Mouse (Mus musculus) limb, embryonic 11.5 days (tissue): ENCODE measurements around the gene Pde7b. TPM values are rescaled to one million over a fixed set of nuclear protein-coding genes. Genes with fewer than 3 reads are reported as not detected.
A peak's percentile ranks its signal among the peaks of the same experiment; 100 is the strongest.

Source experiments
- ATAC-seq: fragments of 200-750 bp; cut with Nextera tagmentation; 2 replicates; pipeline ENCODE4 v1.8.0; 2017; ENCODE audit warnings: low read depth; ENCODE audit not compliant: insufficient number of reproducible peaks, low FRiP score, low TSS enrichment
- DNase-seq: peaks from one replicate; pipeline ENCODE4 v3.0.0-alpha.2; 2015; ENCODE audit warnings: low spot score
- H3K27ac ChIP-seq: fragments of 300-500 bp; sonication (generic); replicated peaks from 2 replicates; pipeline ENCODE4 v1.5.1; 2014; ENCODE audit warnings: low read depth, mild to moderate bottlenecking, low read length
- H3K27me3 ChIP-seq: fragments of 300-500 bp; sonication (generic); 2 replicates; pipeline ENCODE4 v1.6.1; 2014; ENCODE audit warnings: mild to moderate bottlenecking, low read length, mixed read lengths; ENCODE audit not compliant: control insufficient read depth, insufficient read depth
- H3K36me3 ChIP-seq: fragments of 300-500 bp; sonication (generic); 2 replicates; pipeline ENCODE4 v1.6.1; 2014; ENCODE audit warnings: mild to moderate bottlenecking, low read length, moderate library complexity, mixed read lengths; ENCODE audit not compliant: control insufficient read depth, insufficient read depth
- H3K4me1 ChIP-seq: fragments of 300-500 bp; sonication (generic); 2 replicates; pipeline ENCODE4 v1.6.1; 2014; ENCODE audit warnings: low read length, mixed read lengths; ENCODE audit not compliant: control insufficient read depth, insufficient read depth
- H3K4me2 ChIP-seq: fragments of 300-500 bp; sonication (generic); 2 replicates; pipeline ENCODE4 v1.6.1; 2014; ENCODE audit warnings: low read depth, mild to moderate bottlenecking, moderate library complexity; ENCODE audit not compliant: severe bottlenecking
- H3K4me3 ChIP-seq: fragments of 300-500 bp; sonication (generic); 2 replicates; pipeline ENCODE4 v1.5.1; 2014; ENCODE audit warnings: low read depth, low read length
- H3K9ac ChIP-seq: fragments of 300-500 bp; sonication (generic); 2 replicates; pipeline ENCODE4 v1.6.1; 2014; ENCODE audit warnings: mild to moderate bottlenecking, low read length
- H3K9me3 ChIP-seq: fragments of 300-500 bp; sonication (generic); 2 replicates; pipeline ENCODE4 v1.6.1; 2016; ENCODE audit warnings: low read length; ENCODE audit not compliant: control insufficient read depth
- whole genome bisulfite sequencing: fragments of 180-500 bp; shearing (Covaris S2); extraction: QIAGEN DNeasy Blood & Tissue Kit; methylation state at CpG from one replicate; pipeline ENCODE4 v1.1.7; 2014; 5-methylcytosine and 5-hydroxymethylcytosine counted together
- polyA plus RNA-seq: library from polyadenylated mRNA; unstranded; fragments of >200 nt; fragmentation: Nextera tagmentation; extraction: Ambion mirVana; gene quantifications from 2 replicates; pipeline ENCODE4 v1.2.1, GENCODE M21; 2014

Pde7b gene
- polyA plus RNA-seq, 1 experiment from 2014 or later = 2.3 TPM

GRCm38 (mm10) chr10:20700633-20701032 is 24.2 kb downstream of the Pde7b start:
- 58% methylated on average over 7 of the region's 7 CpGs for WGBS
- Histone ChIP-seq H3K4me1 (peaks cover 4% of the 10 kb centered on the region; the same call in 1 of the 2 replicates), H3K4me3 (no peak overlapping the region), H3K27me3 (no peaks in the 10 kb centered on the region), H3K9ac (no peak overlapping the region), H3K27ac (no peak overlapping the region), H3K4me2 (no peak overlapping the region), H3K9me3 (no peaks in the 10 kb centered on the region), H3K36me3 (no peaks in the 10 kb centered on the region)
- 0 out of 2 replicates have a peak, but pooled peaks have one; percentile 39 for ATAC-seq
- DNase-seq = peak; percentile 39

DNA sequence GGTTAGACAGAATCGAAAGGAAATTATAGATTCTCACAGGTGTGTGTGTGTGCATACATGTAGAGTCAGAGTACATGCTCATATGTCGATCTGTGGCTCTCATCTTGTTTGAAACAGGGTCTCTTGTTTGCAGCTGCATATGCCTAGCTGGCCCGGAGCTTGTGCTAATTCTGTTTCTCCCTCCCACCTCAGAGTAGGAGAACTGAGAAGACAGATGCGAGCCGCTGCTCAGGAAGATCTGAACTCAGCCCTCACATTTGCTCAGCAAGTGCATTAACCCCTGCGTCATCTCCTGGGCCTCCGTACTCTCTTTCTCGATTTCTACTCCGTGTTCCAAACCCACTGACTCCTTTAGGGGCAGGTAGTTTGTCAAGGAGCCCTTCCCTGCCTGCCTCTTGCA is 25.0 kb downstream of the Pde7b start:
- ATAC-seq (no peak), DNase-seq (no peak)
- H3K9me3 ChIP-seq = no peaks in the 10 kb centered on the region
- no peaks in the 10 kb centered on the region for H3K27me3 ChIP-seq
- H3K27ac ChIP-seq = no peak overlapping the region
- no peak overlapping the region for H3K4me3 ChIP-seq
- no peak overlapping the region for H3K9ac ChIP-seq
- no peak overlapping the region for H3K4me2 ChIP-seq
- no peaks in the 10 kb centered on the region for H3K36me3 ChIP-seq
- H3K4me1 ChIP-seq = peaks cover 4% of the 10 kb centered on the region; the same call in 1 of the 2 replicates
- WGBS = 91% methylated on average over 9 of the region's 9 CpGs

DNA sequence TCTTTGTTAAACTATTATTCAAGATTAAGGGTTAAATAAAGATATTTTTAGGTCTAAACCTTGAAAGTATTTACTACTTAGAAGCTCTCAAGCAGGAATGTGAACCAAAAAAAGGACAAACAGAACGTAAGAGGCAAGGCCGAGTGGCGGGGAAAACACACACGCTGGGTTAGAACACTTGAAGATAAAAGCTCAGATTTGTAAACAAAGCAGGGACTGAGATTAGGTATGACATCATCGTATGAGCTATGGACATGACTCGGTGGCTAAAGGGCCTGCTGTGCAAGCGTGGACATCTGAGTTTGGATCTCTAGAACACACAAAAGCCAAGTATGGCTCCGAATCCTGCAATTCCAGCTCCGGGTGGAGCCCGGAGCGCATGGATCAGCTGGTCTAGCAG is 29.2 kb downstream of the Pde7b start:
- Histone ChIP-seq H3K4me3 (no peak overlapping the region), H3K4me1 (peaks cover 4% of the 10 kb centered on the region; the same call in 1 of the 2 replicates), H3K27ac (no peak overlapping the region), H3K9ac (no peak overlapping the region), H3K9me3 (no peaks in the 10 kb centered on the region), H3K27me3 (no peaks in the 10 kb centered on the region), H3K36me3 (no peaks in the 10 kb centered on the region), H3K4me2 (no peak overlapping the region)
- DNase-seq = no peak
- 89% methylated on average over 11 of the region's 11 CpGs for WGBS
- ATAC-seq = no peak

- H3K4me1 ChIP-seq = no peaks in the 10 kb centered on the region
- no peak overlapping the region for H3K9ac ChIP-seq
- H3K27me3 ChIP-seq = no peaks in the 10 kb centered on the region
- no peaks in the 10 kb centered on the region for H3K36me3 ChIP-seq
- no peaks in the 10 kb centered on the region for H3K9me3 ChIP-seq
- no peak for ATAC-seq
- H3K4me3 ChIP-seq = no peak overlapping the region
- no peak overlapping the region for H3K27ac ChIP-seq
- 85% methylated on average over 9 of the region's 9 CpGs for WGBS
- no peak for DNase-seq
- H3K4me2 ChIP-seq = no peak overlapping the region
Observed at GRCm38 (mm10) chr10:20690002-20690401, 34.9 kb downstream of the Pde7b start.

DNA sequence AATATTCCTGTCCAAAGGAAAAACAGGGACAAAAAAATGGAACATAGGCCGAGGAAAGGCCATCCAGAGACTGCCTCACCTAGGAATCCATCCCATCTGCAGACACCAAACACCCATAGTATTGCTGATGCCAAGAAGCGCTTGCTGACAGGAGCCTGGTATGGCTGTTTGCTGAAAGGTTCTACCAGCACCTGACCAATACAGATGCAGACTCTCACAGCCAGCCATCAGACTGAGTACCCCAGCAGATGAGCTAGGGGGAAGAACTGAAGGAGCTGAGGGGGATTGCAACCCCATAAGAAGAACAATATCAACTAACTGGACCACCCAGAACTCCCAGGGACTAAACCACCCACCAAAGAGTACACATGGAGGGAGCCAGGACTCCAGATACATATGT is 40.7 kb downstream of the Pde7b start:
- Histone ChIP-seq H3K4me2 (no peak overlapping the region), H3K27me3 (no peaks in the 10 kb centered on the region), H3K4me1 (no peaks in the 10 kb centered on the region), H3K36me3 (no peaks in the 10 kb centered on the region), H3K9me3 (no peaks in the 10 kb centered on the region), H3K4me3 (no peak overlapping the region), H3K27ac (no peak overlapping the region), H3K9ac (no peak overlapping the region)
- ATAC-seq = no peak
- DNase-seq = no peak
- 92% methylated on average over 2 of the region's 2 CpGs for WGBS

- no peaks in the 10 kb centered on the region for H3K27me3 ChIP-seq
- DNase-seq (no peak), ATAC-seq (no peak)
- H3K4me3 ChIP-seq = no peak overlapping the region
- H3K36me3 ChIP-seq = no peaks in the 10 kb centered on the region
- no peak overlapping the region for H3K9ac ChIP-seq
- no peak overlapping the region for H3K4me2 ChIP-seq
- H3K9me3 ChIP-seq = no peaks in the 10 kb centered on the region
- 95% methylated on average over 3 of the region's 3 CpGs for WGBS
- no peak overlapping the region for H3K27ac ChIP-seq
- no peaks in the 10 kb centered on the region for H3K4me1 ChIP-seq
Observed at GRCm38 (mm10) chr10:20680986-20681385, 43.9 kb downstream of the Pde7b start.

GRCm38 (mm10) chr10:20675321-20675720 is 49.6 kb downstream of the Pde7b start:
- no peak overlapping the region for H3K4me2 ChIP-seq
- WGBS = 50% methylated on average over 3 of the region's 3 CpGs
- no peaks in the 10 kb centered on the region for H3K4me1 ChIP-seq
- H3K27ac ChIP-seq = no peak overlapping the region
- no peaks in the 10 kb centered on the region for H3K9me3 ChIP-seq
- H3K9ac ChIP-seq = no peak overlapping the region
- H3K4me3 ChIP-seq = no peak overlapping the region
- ATAC-seq (no peak), DNase-seq (no peak)
- H3K27me3 ChIP-seq = no peaks in the 10 kb centered on the region
- H3K36me3 ChIP-seq = no peaks in the 10 kb centered on the region

- Histone ChIP-seq H3K27me3 (no peaks in the 10 kb centered on the region), H3K27ac (no peak overlapping the region), H3K4me3 (no peak overlapping the region), H3K9me3 (no peaks in the 10 kb centered on the region), H3K4me1 (no peaks in the 10 kb centered on the region), H3K4me2 (no peak overlapping the region), H3K36me3 (no peaks in the 10 kb centered on the region), H3K9ac (no peak overlapping the region)
- DNase-seq (no peak), ATAC-seq (no peak)
- 89% methylated on average over 4 of the region's 4 CpGs for WGBS
Observed at GRCm38 (mm10) chr10:20673798-20674197, 51.1 kb downstream of the Pde7b start.

DNA sequence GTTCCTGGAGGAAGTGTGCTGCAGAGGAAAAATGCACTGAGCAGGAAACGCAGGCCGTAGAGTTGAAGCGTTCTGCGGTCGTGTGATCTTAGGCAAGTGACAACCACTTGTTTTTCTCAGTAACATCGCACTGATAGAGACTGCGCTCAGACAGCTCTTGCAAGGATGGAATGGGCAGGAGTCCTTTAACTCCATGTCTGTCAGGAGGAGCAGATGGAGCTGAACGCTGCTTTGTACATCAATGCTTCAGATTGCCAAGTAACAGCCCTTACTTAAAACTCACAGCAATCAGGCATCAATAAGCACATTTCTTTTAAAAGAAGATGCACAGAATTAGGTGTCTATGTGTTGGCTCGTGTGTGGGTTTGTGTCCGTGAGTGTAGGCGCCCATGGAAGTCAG is 52.3 kb downstream of the Pde7b start:
- H3K9me3 ChIP-seq = no peaks in the 10 kb centered on the region
- no peak overlapping the region for H3K4me3 ChIP-seq
- no peaks in the 10 kb centered on the region for H3K4me1 ChIP-seq
- H3K36me3 ChIP-seq = no peaks in the 10 kb centered on the region
- no peak overlapping the region for H3K27ac ChIP-seq
- H3K27me3 ChIP-seq = no peaks in the 10 kb centered on the region
- WGBS = 89% methylated on average over 11 of the region's 11 CpGs
- H3K9ac ChIP-seq = no peak overlapping the region
- H3K4me2 ChIP-seq = no peak overlapping the region
- DNase-seq (no peak), ATAC-seq (no peak)
